Mouse (Mus musculus) bone marrow, adult 2 months (tissue): ENCODE measurements around the gene Rpl3. TPM values are rescaled to one million over a fixed set of nuclear protein-coding genes. Genes with fewer than 3 reads are reported as not detected.
"Not testable (repeated sequence)": the region's sequence is repeated elsewhere in the genome, so short reads cannot be mapped to it uniquely, and the experiment has no call there.

Experiments used
- H3K27ac ChIP-seq: fragments of 200-500 bp; 2 replicates; pipeline ENCODE4 v1.5.1; 2012; ENCODE audit warnings: low read depth, mild to moderate bottlenecking, control low read depth, inconsistent platforms, low read length; ENCODE audit not compliant: control insufficient read depth, poor library complexity, insufficient read depth
- H3K4me1 ChIP-seq: fragments of 200-500 bp; 2 replicates; pipeline ENCODE4 v1.6.1; 2011; ENCODE audit warnings: low read length; ENCODE audit not compliant: control insufficient read depth, insufficient read depth
- H3K4me3 ChIP-seq: fragments of 200-500 bp; replicated peaks from 2 replicates; pipeline ENCODE3; 2011; ENCODE audit warnings: mild to moderate bottlenecking, low read depth, low read length, control low read depth; ENCODE audit not compliant: control insufficient read depth
- CTCF ChIP-seq: fragments of 200-500 bp; IDR thresholded peaks from 2 replicates; pipeline ENCODE4 v1.5.1; 2011; ENCODE audit warnings: low read length, control low read depth; ENCODE audit not compliant: control insufficient read depth, insufficient read depth
- POLR2A ChIP-seq: fragments of 200-500 bp; IDR thresholded peaks from 2 replicates; pipeline ENCODE4 v1.6.1; 2011; ENCODE audit warnings: low read depth, mild to moderate bottlenecking, control low read depth, low read length, borderline replicate concordance; ENCODE audit not compliant: control insufficient read depth
- whole genome bisulfite sequencing: fragments of 180-500 bp; shearing (Covaris S2); methylation state at CpG from one replicate; pipeline ENCODE4 v1.1.7; 2018; 5-methylcytosine and 5-hydroxymethylcytosine counted together
- polyA plus RNA-seq: library from polyadenylated mRNA; stranded (reverse); fragments of >200 nt; gene quantifications from 2 replicates; pipeline ENCODE4 v1.2.4, GENCODE M21; 2011; ENCODE audit warnings: low replicate concordance; ENCODE audit not compliant: missing spikeins, insufficient read depth, insufficient read length

Rpl3 gene
- polyA plus RNA-seq, 1 experiment: 1,315 TPM

- Histone ChIP-seq H3K4me1 (peaks cover 4% of the 10 kb centered on the region), H3K27ac (peak within 1 kb of the TSS; percentile 97), H3K4me3 (peak within 1 kb of the TSS; percentile 89)
- TF ChIP-seq POLR2A (peak; percentile 76; the same call in 1 of the 2 replicates), CTCF (peak; percentile 64)
- under 1% methylated on average over 59 of the region's 59 CpGs for WGBS
These were observed 41.4 kb upstream of the Rpl3 start, which contains the start of gene Tab1 for GRCm38 (mm10) chr15:80132993-80133586. TSS of gene Tab1 (plus strand) at chr15:80133127.

- Histone ChIP-seq H3K4me1 (peaks cover 4% of the 10 kb centered on the region), H3K27ac (no peak overlapping the region), H3K4me3 (no peak overlapping the region)
- WGBS: 77% methylated on average over 9 of the region's 9 CpGs
- TF ChIP-seq CTCF (no peak), POLR2A (no peak)
These were observed 40.8 kb upstream of the Rpl3 start for GRCm38 (mm10) chr15:80132452-80132851.

GRCm38 (mm10) chr15:80131421-80131820 is 39.8 kb upstream of the Rpl3 start:
- TF ChIP-seq CTCF (no peak), POLR2A (no peak)
- H3K4me1 ChIP-seq: peaks cover 4% of the 10 kb centered on the region
- H3K27ac ChIP-seq: peak overlapping the region; percentile 42
- 70% methylated on average over 6 of the region's 6 CpGs for WGBS
- no peak overlapping the region for H3K4me3 ChIP-seq

- Histone ChIP-seq H3K4me3 (no peak overlapping the region), H3K27ac (peak overlapping the region; percentile 73), H3K4me1 (peaks cover 4% of the 10 kb centered on the region)
- TF ChIP-seq POLR2A (no peak), CTCF (no peak)
- WGBS: 39% methylated on average over 5 of the region's 5 CpGs
These were observed 39.0 kb upstream of the Rpl3 start for GRCm38 (mm10) chr15:80130689-80131088.

- H3K4me1 ChIP-seq: peaks cover 4% of the 10 kb centered on the region
- peak overlapping the region; percentile 14; the same call in 1 of the 2 replicates for H3K27ac ChIP-seq
- no peak overlapping the region for H3K4me3 ChIP-seq
- no peak for TF ChIP-seq POLR2A
- TF ChIP-seq CTCF: no peak
- 72% methylated on average over 6 of the region's 6 CpGs for WGBS
These were observed 38.3 kb upstream of the Rpl3 start for GRCm38 (mm10) chr15:80129982-80130381.

- H3K4me3 ChIP-seq: no peak overlapping the region
- peaks cover 1% of the 10 kb centered on the region for H3K4me1 ChIP-seq
- no peak overlapping the region for H3K27ac ChIP-seq
- WGBS: 16% methylated on average over 1 of the region's 1 CpGs
- TF ChIP-seq CTCF (no peak), POLR2A (no peak)
These were observed 35.5 kb upstream of the Rpl3 start for GRCm38 (mm10) chr15:80127191-80127590.

- H3K27ac ChIP-seq: no peak overlapping the region
- 82% methylated on average over 4 of the region's 4 CpGs for WGBS
- H3K4me3 ChIP-seq: no peak overlapping the region
- TF ChIP-seq CTCF (no peak), POLR2A (no peak)
- no peaks in the 10 kb centered on the region; the same call in 1 of the 2 replicates for H3K4me1 ChIP-seq
These were observed 33.0 kb upstream of the Rpl3 start for GRCm38 (mm10) chr15:80124651-80125050.

- H3K4me1 ChIP-seq, H3K4me3 ChIP-seq, H3K27ac ChIP-seq: not testable (repeated sequence)
- WGBS: 88% methylated on average over 6 of the region's 6 CpGs
These were observed 30.8 kb upstream of the Rpl3 start for GRCm38 (mm10) chr15:80122431-80122830.
